In genomic region chr2:169593742-169594141, GRCm38 (mm10) we compare ENCODE assay signal across 29 mouse cellular contexts. TPM values are rescaled to one million over a fixed set of nuclear protein-coding genes. Genes with fewer than 3 reads are reported as not detected.
"Had no signal": no experiment of that assay in that cellular context is flagged by ENCODE, and none has a peak within 500 bp of the region (broad histone marks: within the 10 kb centered on the region; RNA-seq: fewer than 3 reads in every experiment).

No protein-coding gene starts in this region.

- DNase-seq: kidney, adult 18-20 months; kidney, adult 9 months; kidney, postnatal 14 days; kidney, postnatal 4 days; left cerebral cortex, postnatal 4 days; liver, postnatal 0 days; thymus, adult 18-20 months; thymus, postnatal 36 days had no signal

- H3K4me3 ChIP-seq: limb, embryonic 12.5 days; limb, embryonic 15.5 days; megakaryocyte, embryonic 14.5 days had no signal

- H3K27me3 ChIP-seq: limb, embryonic 12.5 days; limb, embryonic 15.5 days; megakaryocyte, embryonic 14.5 days had no signal

- ATAC-seq: inflammation-experienced regulatory T-cells, adult 6 months; intestine, embryonic 16.5 days; liver, postnatal 0 days; midbrain, embryonic 16.5 days had no signal

- H3K9me3 ChIP-seq: limb, embryonic 12.5 days; limb, embryonic 15.5 days had no signal

- H3K27ac ChIP-seq: limb, embryonic 12.5 days; limb, embryonic 15.5 days; liver, embryonic 14.5 days had no signal

- H3K4me2 ChIP-seq: limb, embryonic 12.5 days; limb, embryonic 15.5 days; liver, embryonic 11.5 days; midbrain, embryonic 11.5 days had no signal

- H3K4me1 ChIP-seq: megakaryocyte, embryonic 14.5 days had no signal

- H3K9ac ChIP-seq: limb, embryonic 12.5 days; limb, embryonic 15.5 days; liver, embryonic 14.5 days; liver, postnatal 0 days had no signal

- H3K36me3 ChIP-seq: limb, embryonic 12.5 days; limb, embryonic 15.5 days had no signal

RNA-seq across cellular contexts. Expression of gene Gm11011, which starts 6.2 kb away (rescaled TPM):
- total RNA-seq: layer of hippocampus, adult 18-20 months; layer of hippocampus, postnatal 14 days; left cerebral cortex, adult 8-10 months; left cerebral cortex, postnatal 14 days; left cerebral cortex, postnatal 4 days had no signal
- polyA plus RNA-seq: inflammation-experienced regulatory T-cells, adult 6 months; intestine, embryonic 16.5 days; kidney, embryonic 16.5 days; limb, embryonic 12.5 days; limb, embryonic 15.5 days; liver, embryonic 11.5 days; liver, embryonic 14.5 days; liver, postnatal 0 days; midbrain, embryonic 11.5 days; midbrain, embryonic 16.5 days; neural tube, embryonic 11.5 days; neural tube, embryonic 14.5 days; small intestine, adult 2 months; spleen, adult 2 months; stomach, embryonic 16.5 days; testis, adult 2 months; urinary bladder, adult 2 months had no signal
